Mouse (Mus musculus) spleen, adult 2 months (tissue): ENCODE measurements around the gene Eif2b3.

Experiments
- CTCF ChIP-seq: fragments of 200-500 bp; IDR thresholded peaks from 2 replicates; pipeline ENCODE4 v1.5.1; 2011; ENCODE audit warnings: mild to moderate bottlenecking, inconsistent platforms; ENCODE audit not compliant: insufficient read depth, insufficient read length, insufficient replicate concordance; ENCODE audit errors: extremely low read depth
- POLR2A ChIP-seq: fragments of 200-500 bp; IDR thresholded peaks from 2 replicates; pipeline ENCODE4 v1.6.1; 2011; ENCODE audit warnings: low read depth, low read length, inconsistent platforms

DNA sequence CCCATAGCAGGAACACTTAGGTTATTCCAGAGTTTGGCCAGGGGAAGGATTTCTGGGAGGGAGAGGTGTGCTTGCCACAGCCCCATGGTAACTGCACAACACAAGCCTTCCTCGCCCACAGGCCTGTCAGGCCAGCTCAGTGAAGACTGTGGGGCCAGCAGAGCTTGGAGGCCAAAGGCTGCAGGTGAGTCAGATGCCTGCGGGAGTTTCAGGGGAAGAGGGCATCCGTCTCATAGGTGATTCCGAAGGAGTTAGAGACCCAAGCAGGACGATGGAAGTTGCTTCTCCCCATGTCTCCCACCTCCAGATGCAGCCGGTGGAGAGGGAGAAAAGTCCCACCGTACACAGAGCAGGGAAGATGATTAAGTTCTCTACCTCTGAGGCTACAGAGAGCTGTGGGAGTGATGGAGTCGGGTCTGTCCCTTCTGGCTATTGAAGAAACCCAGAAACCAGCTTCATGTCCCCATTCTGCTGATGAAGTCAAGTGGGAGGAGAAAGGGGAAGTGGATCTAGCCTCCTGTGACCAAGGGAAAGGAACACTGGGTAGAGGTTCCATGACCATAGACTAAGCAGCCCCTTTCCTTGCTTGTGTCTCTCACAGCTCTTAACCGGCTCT is 107.6 kb downstream of the Eif2b3 start, which contains the start of gene Tctex1d4:
- TF ChIP-seq POLR2A (no peak), CTCF (no peak)
